Mouse (Mus musculus) embryonic fibroblast, embryonic 13.5 days (primary cell): ENCODE measurements around the gene Stk24.

Experiments used
- CTCF ChIP-seq: IDR thresholded peaks from 2 replicates; pipeline ENCODE4 v1.5.1; 2011; ENCODE audit warnings: mild to moderate bottlenecking, control low read depth, low read length, moderate library complexity, borderline replicate concordance; ENCODE audit not compliant: insufficient read depth
- POLR2A ChIP-seq: IDR thresholded peaks from 2 replicates; pipeline ENCODE4 v1.6.1; 2011; ENCODE audit warnings: low read depth, mild to moderate bottlenecking, control low read depth, low read length, moderate library complexity

GRCm38 (mm10) chr14:121316136-121316535 lies 63.7 kb downstream of the Stk24 start:
- TF ChIP-seq POLR2A: no peak
- no peak for TF ChIP-seq CTCF
